Mouse (Mus musculus): ENCODE data around the gene Sumo2.
"Not testable (repeated sequence)": the region's sequence is repeated elsewhere in the genome, so short reads cannot be mapped to it uniquely, and the experiment has no call there.

Sumo2 gene

DNA sequence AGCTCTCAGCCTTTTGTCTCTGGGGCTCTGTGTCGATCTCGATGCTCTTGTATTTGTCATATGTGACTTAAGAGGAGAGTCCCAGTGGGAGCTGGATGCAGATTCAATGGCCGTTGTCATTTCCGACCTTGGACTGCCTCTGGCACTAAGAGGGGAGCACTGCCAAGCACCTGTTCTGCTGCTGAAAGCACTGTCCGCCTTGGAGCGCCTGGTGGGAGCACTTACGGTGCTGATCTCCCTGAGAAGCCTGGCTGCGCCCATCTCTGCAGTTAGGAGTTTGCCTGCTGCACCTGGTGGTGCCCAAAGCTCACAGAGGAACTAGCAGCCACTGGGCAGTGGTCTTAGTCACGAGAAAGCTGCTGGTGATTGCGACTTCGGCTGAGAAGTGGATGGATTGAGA is 52.8 kb downstream of the Sumo2 start:
- DNase-seq (ENCODE audit: low spot score): no peak

- no peak for DNase-seq (ENCODE audit: low spot score)
Measured at GRCm38 (mm10) chr11:115481553-115482259, 54.4 kb downstream of the Sumo2 start.

DNA sequence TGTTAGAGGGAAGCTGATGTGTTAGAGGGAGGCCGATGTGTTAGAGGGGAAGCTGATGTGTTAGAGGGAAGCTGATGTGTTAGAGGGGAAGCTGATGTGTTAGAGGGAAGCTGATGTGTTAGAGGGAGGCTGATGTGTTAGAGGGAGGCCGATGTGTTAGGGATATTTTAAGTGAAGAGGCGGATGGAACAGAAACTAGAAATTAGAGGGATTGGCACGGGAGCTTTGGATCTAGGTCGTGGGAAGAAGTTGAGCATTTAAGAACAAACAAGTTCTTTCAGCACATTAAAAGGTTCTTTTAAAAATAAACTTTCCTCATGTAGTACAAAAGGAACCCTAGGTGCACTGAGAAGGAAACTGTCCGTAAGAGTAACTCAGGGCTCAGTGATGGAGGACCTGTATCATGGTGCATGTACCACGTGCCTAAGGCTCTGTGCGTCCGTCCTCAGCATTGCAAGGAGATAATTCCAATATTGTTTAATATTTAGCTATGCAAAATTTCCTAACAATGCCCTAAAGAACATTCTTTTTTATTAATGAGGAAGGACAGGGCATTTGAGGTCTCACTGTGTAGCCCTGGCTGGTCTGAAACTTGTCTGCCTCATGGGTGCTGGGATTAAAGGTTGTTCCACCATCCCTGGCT is 57.7 kb downstream of the Sumo2 start:
- no peak for DNase-seq (ENCODE audit: low spot score)

DNA sequence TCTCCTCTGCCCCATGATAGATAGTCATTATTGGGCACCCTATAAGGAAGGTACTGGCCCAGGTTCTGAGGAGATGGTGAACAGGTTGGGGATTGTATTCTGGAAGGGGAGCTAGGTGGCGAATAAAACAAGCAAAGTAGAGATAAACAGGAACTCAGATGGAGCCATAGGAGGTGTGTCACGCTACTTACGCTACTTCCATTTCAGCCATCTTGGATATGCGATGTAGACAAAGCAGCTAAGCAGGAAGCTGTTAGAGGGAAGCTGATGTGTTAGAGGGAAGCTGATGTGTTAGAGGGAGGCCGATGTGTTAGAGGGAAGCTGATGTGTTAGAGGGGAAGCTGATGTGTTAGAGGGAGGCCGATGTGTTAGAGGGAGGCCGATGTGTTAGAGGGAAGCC is 58.7 kb downstream of the Sumo2 start:
- not testable (repeated sequence) for DNase-seq (ENCODE audit: low spot score)

GRCm38 (mm10) chr11:115476630-115477029 is 59.4 kb downstream of the Sumo2 start:
- not testable (repeated sequence) for DNase-seq (ENCODE audit: low spot score)

DNA sequence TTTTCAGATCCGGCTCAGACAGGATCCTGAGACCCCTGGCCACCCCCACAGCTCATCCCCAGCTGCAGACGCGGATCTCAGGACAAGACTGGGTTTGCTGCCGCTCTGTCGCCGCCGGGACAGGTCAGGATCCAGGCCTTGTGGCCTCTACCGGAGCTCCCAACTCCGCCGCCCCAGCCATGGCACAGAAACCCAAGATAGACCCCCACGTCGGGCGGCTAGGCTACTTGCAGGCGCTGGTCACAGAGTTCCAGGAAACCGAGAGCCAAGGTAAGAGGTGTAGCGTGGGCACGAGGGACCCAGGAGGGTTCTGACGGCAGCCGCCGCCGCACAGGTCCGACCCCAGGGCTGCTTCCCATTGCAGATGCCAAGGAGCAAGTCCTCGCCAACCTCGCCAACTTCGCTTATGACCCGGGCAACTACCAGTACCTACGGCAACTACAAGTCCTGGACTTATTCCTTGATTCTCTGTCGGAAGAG is 60.3 kb downstream of the Sumo2 start:
- DNase-seq (ENCODE audit: low spot score): no peak

DNA sequence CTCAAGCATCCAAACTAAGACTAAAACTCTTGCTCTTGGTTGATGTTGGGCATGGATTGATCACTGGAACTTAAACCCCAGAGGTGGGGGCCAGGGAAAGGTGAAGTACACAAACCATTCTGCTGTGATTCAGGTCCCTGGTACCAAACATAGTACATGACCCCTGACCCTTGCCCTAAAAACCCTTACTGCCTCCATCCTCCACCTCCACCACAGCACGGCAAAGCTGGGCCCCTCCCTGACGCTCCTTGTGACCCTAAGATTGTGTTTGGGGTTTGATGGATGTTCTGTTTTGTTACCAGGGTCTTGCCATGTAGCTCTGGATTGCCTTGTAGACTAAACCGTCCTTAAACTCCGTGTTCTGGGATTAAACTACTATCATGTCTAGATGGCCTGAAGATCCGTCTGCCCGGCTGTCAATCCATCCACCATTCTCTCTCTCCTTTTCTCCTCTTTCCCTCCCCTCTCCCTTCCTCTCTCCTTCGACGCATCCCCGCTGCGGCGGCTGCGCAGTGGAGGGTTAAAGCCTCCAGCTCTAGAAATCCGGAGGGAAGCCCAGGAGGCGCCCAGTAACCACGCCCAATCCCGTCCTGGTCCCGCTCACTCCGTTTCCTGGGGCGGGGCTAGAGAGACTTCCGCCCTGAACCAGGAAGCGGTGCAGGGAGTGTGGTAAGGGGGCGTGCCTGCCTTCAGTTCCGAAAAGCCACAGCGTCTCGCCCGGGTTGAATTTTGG is 60.9 kb downstream of the Sumo2 start, which contains the start of gene Armc7:
Gene Armc7, plus strand, starts transcription at position 643 of the 733 bp plus-strand sequence.
- peak; percentile 97 for DNase-seq (ENCODE audit: low spot score)

GRCm38 (mm10) chr11:115473626-115474275 is 62.3 kb downstream of the Sumo2 start:
- DNase-seq (ENCODE audit: low spot score): peak; percentile 98
